In genomic region chr2:93634609-93635008, GRCm38 (mm10) we compare ENCODE assay signal across 21 mouse cellular contexts. TPM values are rescaled to one million over a fixed set of nuclear protein-coding genes. Genes with fewer than 3 reads are reported as not detected.
DNase-seq lines count a peak whose midpoint lies in the region; ATAC-seq lines count a peak whose summit lies in the region.
"Had no signal": no experiment of that assay in that cellular context is flagged by ENCODE, and none has a peak within 500 bp of the region (broad histone marks: within the 10 kb centered on the region; RNA-seq: fewer than 3 reads in every experiment).

No protein-coding gene starts in this region.

- intact Hi-C loops in heart, postnatal 36 days (cut with DNase I): no loop called here

- DNase-seq in cerebellum, postnatal 4 days (ENCODE audit: low spot score in 2 of 2): no peak
- DNase-seq in cerebellum, adult 18-20 months: peak; percentile 55 to 68
- peak; percentile 74 for DNase-seq in cerebellum, adult 9-10 months
- DNase-seq in cerebellum, postnatal 36 days: peak; percentile 39 to 47
- DNase-seq in heart, postnatal 36 days: no peak
- DNase-seq in layer of hippocampus, postnatal 14 days (ENCODE audit: low spot score in 2 of 2): no peak
- DNase-seq in layer of hippocampus, adult 9-11 months: no peak
- DNase-seq: adrenal gland, adult 8-10 months; adrenal gland, postnatal 25 days; gastrocnemius, adult 2 months; gastrocnemius, postnatal 14 days; heart, adult 11 months; heart, postnatal 4 days; kidney, adult 18-20 months had no signal

- peak; percentile 79 for ATAC-seq in cerebellum, adult (ENCODE audit: insufficient number of reproducible peaks, low FRiP score, low TSS enrichment)
- ATAC-seq: activated CD4-positive, CD25-positive, alpha-beta regulatory T cell, adult 4 months; forebrain, embryonic 13.5 days; forebrain, embryonic 16.5 days; hindbrain, postnatal 0 days; inflammation-experienced regulatory T-cells, adult 6 months; intestine, embryonic 16.5 days had no signal

RNA-seq across cellular contexts. Expression of gene Alx4, which starts 7.6 kb away (rescaled TPM):
- under 1 TPM; 0.19 to 0.22 TPM for total RNA-seq in heart, postnatal 36 days (2021)
- under 1 TPM; 0.38 to 0.99 TPM for total RNA-seq in layer of hippocampus, postnatal 14 days (2021)

Comparison
In these comparisons a context has a peak if more than half of its experiments do, and no peak if none do; other contexts are left out.
1. DNase-seq: peak in cerebellum, adult 18-20 months (2 of 2), cerebellum, adult 9-10 months (single experiment) and cerebellum, postnatal 36 days (2 of 2); none in cerebellum, postnatal 4 days (0 of 2), heart, postnatal 36 days (0 of 2), layer of hippocampus, postnatal 14 days (0 of 2) and layer of hippocampus, adult 9-11 months (single experiment).